Mouse (Mus musculus) forebrain, embryonic 10.5 days (tissue): ENCODE results near the gene Focad. TPM values are rescaled to one million over a fixed set of nuclear protein-coding genes. Genes with fewer than 3 reads are reported as not detected.

ENCODE experiments used
- DNase-seq: peaks from one replicate; pipeline ENCODE4 v3.0.0-alpha.2; 2017; ENCODE audit warnings: low spot score; ENCODE audit errors: extremely low spot score
- H3K27ac ChIP-seq: fragments of 300-500 bp; sonication (generic); 2 replicates; pipeline ENCODE4 v1.5.1; 2016; ENCODE audit warnings: mild to moderate bottlenecking
- H3K27me3 ChIP-seq: fragments of 300-500 bp; sonication (generic); 2 replicates; pipeline ENCODE4 v1.6.1; 2016; ENCODE audit warnings: mild to moderate bottlenecking; ENCODE audit not compliant: poor library complexity, severe bottlenecking
- H3K36me3 ChIP-seq: fragments of 300-500 bp; sonication (generic); replicated peaks from 2 replicates; pipeline ENCODE4 v1.6.1; 2016; ENCODE audit warnings: mild to moderate bottlenecking, moderate library complexity
- H3K4me1 ChIP-seq: fragments of 300-500 bp; sonication (generic); 2 replicates; pipeline ENCODE4 v1.6.1; 2016
- H3K4me3 ChIP-seq: fragments of 300-500 bp; sonication (generic); 2 replicates; pipeline ENCODE4 v1.5.1; 2016; ENCODE audit warnings: mild to moderate bottlenecking, moderate library complexity
- H3K9me3 ChIP-seq: fragments of 300-500 bp; sonication (generic); 2 replicates; pipeline ENCODE4 v1.6.1; 2016; ENCODE audit warnings: mild to moderate bottlenecking, moderate library complexity
- WGBS: fragments of 180-500 bp; shearing (Covaris S2); methylation state at CpG from one replicate; pipeline ENCODE4 v1.1.7; 2016; 5-methylcytosine and 5-hydroxymethylcytosine counted together
- microRNA counts: library from miRNA; unstranded; fragments of <30 nt; microRNA quantifications from one replicate; lab custom pipeline; 2017
- microRNA-seq: library from miRNA; unstranded; fragments of <30 nt; microRNA quantifications from one replicate; pipeline ENCODE4, GENCODE M21; 2017
- polyA plus RNA-seq: library from polyadenylated mRNA; unstranded; fragments of >200 nt; fragmentation: Nextera tagmentation; extraction: Ambion mirVana; gene quantifications from 2 replicates; pipeline ENCODE4 v1.2.1, GENCODE M21; 2016

The Focad gene
- polyA plus RNA-seq, 1 experiment from 2014 or later, result 18.9 TPM

GRCm38 (mm10) chr4:88437166-88437565, 342.7 kb downstream of the Focad start:
- H3K4me1 ChIP-seq, result peaks cover 23% of the 10 kb centered on the region
- no peak overlapping the region for H3K27ac ChIP-seq
- no peak for DNase-seq
- peaks cover 3% of the 10 kb centered on the region; the same call in 1 of the 2 replicates for H3K27me3 ChIP-seq
- H3K4me3 ChIP-seq, result no peak overlapping the region
- no peaks in the 10 kb centered on the region for H3K36me3 ChIP-seq
- 69% methylated on average over 3 of the region's 3 CpGs for WGBS
- H3K9me3 ChIP-seq, result no peaks in the 10 kb centered on the region

GRCm38 (mm10) chr4:88437917-88438316, 343.5 kb downstream of the Focad start:
- H3K4me1 ChIP-seq, result peaks cover 23% of the 10 kb centered on the region
- no peaks in the 10 kb centered on the region for H3K36me3 ChIP-seq
- H3K27ac ChIP-seq, result no peak overlapping the region
- no peak for DNase-seq
- WGBS, result 51% methylated on average over 2 of the region's 2 CpGs
- H3K9me3 ChIP-seq, result no peaks in the 10 kb centered on the region
- H3K4me3 ChIP-seq, result no peak overlapping the region
- H3K27me3 ChIP-seq, result peaks cover 3% of the 10 kb centered on the region; the same call in 1 of the 2 replicates

GRCm38 (mm10) chr4:88438326-88438989, 344.0 kb downstream of the Focad start, which contains the start of gene Hacd4:
TSS of gene Hacd4 (minus strand) at chr4:88438928.
- Histone ChIP-seq H3K4me3 (peak within 1 kb of the TSS; percentile 52), H3K27me3 (peaks cover 3% of the 10 kb centered on the region; the same call in 1 of the 2 replicates), H3K27ac (peak within 1 kb of the TSS; percentile 82), H3K4me1 (peaks cover 23% of the 10 kb centered on the region), H3K9me3 (no peaks in the 10 kb centered on the region), H3K36me3 (no peaks in the 10 kb centered on the region)
- WGBS, result 6% methylated on average over 14 of the region's 14 CpGs
- DNase-seq, result peak; percentile 45

GRCm38 (mm10) chr4:88438990-88439329, 344.5 kb downstream of the Focad start:
- peaks cover 3% of the 10 kb centered on the region; the same call in 1 of the 2 replicates for H3K27me3 ChIP-seq
- no peak for DNase-seq
- H3K36me3 ChIP-seq, result no peaks in the 10 kb centered on the region
- H3K27ac ChIP-seq, result peak overlapping the region; percentile 82
- H3K4me1 ChIP-seq, result peaks cover 23% of the 10 kb centered on the region
- peak overlapping the region; percentile 52 for H3K4me3 ChIP-seq
- H3K9me3 ChIP-seq, result no peaks in the 10 kb centered on the region
- WGBS, result 31% methylated on average over 4 of the region's 4 CpGs

- DNase-seq, result no peak
- H3K27ac ChIP-seq, result no peak overlapping the region
- H3K27me3 ChIP-seq, result peaks cover 3% of the 10 kb centered on the region; the same call in 1 of the 2 replicates
- no peaks in the 10 kb centered on the region for H3K36me3 ChIP-seq
- H3K4me1 ChIP-seq, result peaks cover 23% of the 10 kb centered on the region
- 83% methylated on average over 6 of the region's 6 CpGs for WGBS
- H3K9me3 ChIP-seq, result no peaks in the 10 kb centered on the region
- no peak overlapping the region for H3K4me3 ChIP-seq
Observed at GRCm38 (mm10) chr4:88439669-88440123, 345.3 kb downstream of the Focad start.

GRCm38 (mm10) chr4:88440814-88441213, 346.4 kb downstream of the Focad start:
- DNase-seq, result no peak
- peaks cover 3% of the 10 kb centered on the region; the same call in 1 of the 2 replicates for H3K27me3 ChIP-seq
- H3K36me3 ChIP-seq, result no peaks in the 10 kb centered on the region
- no peak overlapping the region for H3K27ac ChIP-seq
- H3K9me3 ChIP-seq, result no peaks in the 10 kb centered on the region
- H3K4me1 ChIP-seq, result peaks cover 23% of the 10 kb centered on the region
- no peak overlapping the region for H3K4me3 ChIP-seq
- 93% methylated on average over 7 of the region's 7 CpGs for WGBS

GRCm38 (mm10) chr4:88448976-88449375, 354.5 kb downstream of the Focad start:
- no peaks in the 10 kb centered on the region for H3K4me1 ChIP-seq
- H3K36me3 ChIP-seq, result no peaks in the 10 kb centered on the region
- no peak for DNase-seq
- no peaks in the 10 kb centered on the region for H3K27me3 ChIP-seq
- H3K9me3 ChIP-seq, result no peaks in the 10 kb centered on the region
- no peak overlapping the region for H3K4me3 ChIP-seq
- no peak overlapping the region for H3K27ac ChIP-seq
- 82% methylated on average over 2 of the region's 2 CpGs for WGBS

GRCm38 (mm10) chr4:88450087-88450765, 355.8 kb downstream of the Focad start:
- DNase-seq, result no peak
- Histone ChIP-seq H3K36me3 (no peaks in the 10 kb centered on the region), H3K27ac (no peak overlapping the region), H3K4me1 (no peaks in the 10 kb centered on the region), H3K9me3 (no peaks in the 10 kb centered on the region), H3K27me3 (no peaks in the 10 kb centered on the region), H3K4me3 (no peak overlapping the region)
- 86% methylated on average over 1 of the region's 1 CpGs for WGBS

- Histone ChIP-seq H3K36me3 (no peaks in the 10 kb centered on the region), H3K27me3 (no peaks in the 10 kb centered on the region), H3K4me3 (no peak overlapping the region), H3K9me3 (no peaks in the 10 kb centered on the region), H3K27ac (no peak overlapping the region), H3K4me1 (no peaks in the 10 kb centered on the region)
- WGBS, result 86% methylated on average over 1 of the region's 1 CpGs
- DNase-seq, result no peak
Observed at GRCm38 (mm10) chr4:88458093-88458492, 363.7 kb downstream of the Focad start.

- Histone ChIP-seq H3K4me3 (no peak overlapping the region), H3K27me3 (no peaks in the 10 kb centered on the region), H3K36me3 (no peaks in the 10 kb centered on the region), H3K9me3 (no peaks in the 10 kb centered on the region), H3K4me1 (no peaks in the 10 kb centered on the region), H3K27ac (no peak overlapping the region)
- no peak for DNase-seq
- WGBS, result 87% methylated on average over 2 of the region's 2 CpGs
Observed at GRCm38 (mm10) chr4:88458673-88459072, 364.2 kb downstream of the Focad start.

MicroRNA genes within 50 kb of the gene (microRNA counts, 519-probe panel; counts per million panel counts)
- microRNA mmu-miR-491 (lab: Ali Mortazavi, UCI), result 341 counts per million, percentile 65 among the panel's probes with 10 or more counts

Small RNAs within 50 kb of the gene (microRNA-seq; reads per million reads assigned to microRNA genes)
- gene Mir491, result 4.5 reads per million, percentile 11 among the genes with 10 or more reads in this experiment

Other genes starting within 250 kb of the Focad start
- gene Mllt3, start 61.3 kb upstream of the Focad start, polyA plus RNA-seq, result 51.8 and 55.6 TPM in 2 replicates